In the genomic region with DNA sequence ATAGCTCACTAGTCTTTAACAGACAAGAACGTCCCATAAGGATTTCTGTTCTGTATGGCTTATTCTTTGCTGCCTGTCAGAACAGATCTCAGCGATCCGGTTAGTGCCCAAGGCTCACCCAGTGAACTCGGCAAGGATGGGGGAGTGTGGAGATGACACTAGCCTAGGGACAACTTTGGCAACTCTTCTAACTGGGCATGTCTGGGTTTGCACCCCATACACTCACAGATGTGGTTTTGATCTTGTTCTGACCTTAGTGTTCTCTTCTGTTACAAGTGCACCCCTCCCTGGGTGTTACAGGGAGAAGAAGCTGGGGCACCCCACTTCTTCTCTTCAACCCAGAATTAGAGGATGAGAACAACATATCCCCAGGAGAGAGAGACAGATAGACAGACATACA, we compare ENCODE assay signal across 10 mouse cellular contexts. TPM values are rescaled to one million over a fixed set of nuclear protein-coding genes. Genes with fewer than 3 reads are reported as not detected.
A peak's percentile ranks its signal among the peaks of the same experiment; 100 is the strongest.
DNase-seq lines count a peak whose midpoint lies in the region; ATAC-seq and TF ChIP-seq lines count a peak whose summit lies in the region.
"Had no signal": no experiment of that assay in that cellular context is flagged by ENCODE, and none has a peak within 500 bp of the region (broad histone marks: within the 10 kb centered on the region; RNA-seq: fewer than 3 reads in every experiment).

No protein-coding gene starts in this region.

- no peak for TF ChIP-seq EP300 in liver, postnatal 0 days (IDR thresholded peaks at IDR 0.05; ENCODE audit: low read depth)

- H3K36me3 ChIP-seq in heart, embryonic 10.5 days: no peaks in the 10 kb centered on the region
- no peaks in the 10 kb centered on the region for H3K36me3 ChIP-seq in forebrain, embryonic 16.5 days (ENCODE audit: control insufficient read depth, insufficient read depth)
- H3K36me3 ChIP-seq in liver, postnatal 0 days (replicated peaks; ENCODE audit: insufficient read depth, low read length): no peaks in the 10 kb centered on the region

- H3K4me3 ChIP-seq in heart, embryonic 10.5 days: peak overlapping the region; percentile 72
- H3K4me3 ChIP-seq in forebrain, embryonic 16.5 days (replicated peaks; ENCODE audit: low read length): peak overlapping the region; percentile 83
- no peak overlapping the region for H3K4me3 ChIP-seq in liver, postnatal 0 days (ENCODE audit: low read depth, low read length)

- no peak for TF ChIP-seq CTCF in liver, postnatal 0 days (IDR thresholded peaks at IDR 0.05; ENCODE audit: low read depth)

- intact Hi-C loops in heart, postnatal 25 days (cut with DNase I): no loop called here

- H3K9me3 ChIP-seq in heart, embryonic 10.5 days: no peaks in the 10 kb centered on the region
- no peaks in the 10 kb centered on the region for H3K9me3 ChIP-seq in forebrain, embryonic 16.5 days (ENCODE audit: control insufficient read depth, low read length)
- no peaks in the 10 kb centered on the region for H3K9me3 ChIP-seq in liver, postnatal 0 days (ENCODE audit: low read length)

- WGBS in heart, embryonic 10.5 days: 41% methylated on average over 4 of the region's 4 CpGs
- WGBS in forebrain, embryonic 16.5 days: 17% methylated on average over 4 of the region's 4 CpGs
- WGBS in liver, postnatal 0 days (ENCODE audit: insufficient replicate concordance): 30% methylated on average over 4 of the region's 4 CpGs

- H3K27ac ChIP-seq in heart, embryonic 10.5 days: no peak overlapping the region
- no peak overlapping the region for H3K27ac ChIP-seq in forebrain, embryonic 16.5 days (ENCODE audit: low read length)
- H3K27ac ChIP-seq in liver, postnatal 0 days (ENCODE audit: low read depth): no peak overlapping the region

- H3K9ac ChIP-seq in forebrain, embryonic 16.5 days (replicated peaks; ENCODE audit: low read depth, low read length): peak overlapping the region; percentile 88
- H3K9ac ChIP-seq in liver, postnatal 0 days (replicated peaks): no peak overlapping the region

- no peak for ATAC-seq in forebrain, embryonic 16.5 days
- no peak for ATAC-seq in liver, postnatal 0 days
- ATAC-seq in inflammation-experienced regulatory T-cells, adult 6 months: no peak

- peaks cover 59% of the 10 kb centered on the region for H3K27me3 ChIP-seq in heart, embryonic 10.5 days (ENCODE audit: insufficient read depth, poor library complexity, severe bottlenecking)
- H3K27me3 ChIP-seq in forebrain, embryonic 16.5 days (replicated peaks; ENCODE audit: control insufficient read depth, insufficient read depth, low read length): 0 out of 2 replicates have a peak, but pooled peaks cover 2% of the 10 kb centered on the region
- H3K27me3 ChIP-seq in liver, postnatal 0 days (ENCODE audit: insufficient read depth, low read length): peaks cover 40% of the 10 kb centered on the region

- no peak for DNase-seq in heart, embryonic 10.5 days (ENCODE audit: low spot score)
- DNase-seq in heart, postnatal 25 days (ENCODE audit: low spot score): no peak
- peak; percentile 25 for DNase-seq in Muller cell, postnatal 12 days (ENCODE audit: inconsistent ontology term)
- DNase-seq in liver, postnatal 0 days: no peak
- no peak for DNase-seq in layer of hippocampus, adult 9-10 months (ENCODE audit: low spot score)
- no peak for DNase-seq in c-Kit-positive CD71-positive TER-119-positive erythroid progenitor cells, embryonic 14.5 days (ENCODE audit: low spot score)

- peak overlapping the region; percentile 85 for H3K4me2 ChIP-seq in forebrain, embryonic 16.5 days (ENCODE audit: low read length)
- peak overlapping the region; percentile 64; the same call in 1 of the 2 replicates for H3K4me2 ChIP-seq in liver, postnatal 0 days (ENCODE audit: low read depth, low read length)

- peaks cover 11% of the 10 kb centered on the region for H3K4me1 ChIP-seq in heart, embryonic 10.5 days
- peaks cover 29% of the 10 kb centered on the region for H3K4me1 ChIP-seq in forebrain, embryonic 16.5 days (replicated peaks; ENCODE audit: control insufficient read depth, insufficient read depth, low read length)
- H3K4me1 ChIP-seq in liver, postnatal 0 days (ENCODE audit: insufficient read depth): peaks cover 2% of the 10 kb centered on the region; the same call in 1 of the 2 replicates

RNA-seq across cellular contexts. Expression of a gene that starts 1.0 kb away (rescaled TPM):
- 0.68 and 0.85 TPM in 2 replicates for polyA plus RNA-seq in heart, embryonic 10.5 days (2016; fragmentation: Nextera tagmentation; extraction: Ambion mirVana)
- total RNA-seq in heart, postnatal 25 days (2021): under 1 TPM; 0.20 to 0.29 TPM
- polyA plus RNA-seq in forebrain, embryonic 16.5 days (2015; fragmentation: Nextera tagmentation; extraction: Ambion mirVana): 9.6 and 10.5 TPM in 2 replicates
- polyA plus RNA-seq in liver, postnatal 0 days (2015; fragmentation: Nextera tagmentation; extraction: Ambion mirVana): 0.34 and 0.56 TPM in 2 replicates
- under 1 TPM in 2 of 3 experiments, not detected in 1; 0.17 to 0.75 TPM for polyA plus RNA-seq in inflammation-experienced regulatory T-cells, adult 6 months (2017; shearing (Covaris generic))
- total RNA-seq: neutrophil, adult 5-6 weeks had no signal
- polyA plus RNA-seq: C2C12 had no signal
